Mouse (Mus musculus): ENCODE measurements around the gene Olfr1395. TPM values are rescaled to one million over a fixed set of nuclear protein-coding genes. Genes with fewer than 3 reads are reported as not detected.

The Olfr1395 gene
- not detected for polyA plus RNA-seq (2012; fragmentation: generic; extraction: Trizol)
- long read RNA-seq, experiment 1 = 0 reads
- long read RNA-seq, experiment 2 = 0 reads

GRCm38 (mm10) chr11:49141974-49142373 lies at the start of gene Olfr1395:
Olfr1395 (plus strand) TSS chr11:49142274.
- Histone ChIP-seq H3K79me2 (ENCODE audit: control insufficient read depth, insufficient read depth) (no peaks in the 10 kb centered on the region), H3K27me3 (ENCODE audit: control insufficient read depth, insufficient read depth, insufficient read length) (peaks cover 41% of the 10 kb centered on the region), H3K4me3 (ENCODE audit: insufficient read depth, poor library complexity, severe bottlenecking) (no peak within 1 kb of the TSS), H3K79me3 (ENCODE audit: low read depth) (no peaks in the 10 kb centered on the region), H3K36me3 (ENCODE audit: control insufficient read depth, insufficient read depth) (no peaks in the 10 kb centered on the region), H3ac (ENCODE audit: control insufficient read depth, insufficient read length, low read depth) (no peak within 1 kb of the TSS)
- no peak for TF ChIP-seq MAX (IDR thresholded peaks at IDR 0.05)
- no peak for TF ChIP-seq MYOG (IDR thresholded peaks at IDR 0.05; ENCODE audit: control insufficient read depth, extremely low read depth, insufficient read length)
- no peak for TF ChIP-seq CEBPB (IDR thresholded peaks at IDR 0.05; ENCODE audit: low read depth)
- no peak for TF ChIP-seq USF1 (IDR thresholded peaks at IDR 0.05; ENCODE audit: low read depth)
- no peak for TF ChIP-seq MYOD1 (IDR thresholded peaks at IDR 0.05; ENCODE audit: control insufficient read depth, insufficient read length, low read depth)
- TF ChIP-seq CTCF (IDR thresholded peaks at IDR 0.05; ENCODE audit: control insufficient read depth, insufficient read depth, insufficient read length) = no peak
- TF ChIP-seq FOSL1 (IDR thresholded peaks at IDR 0.05; ENCODE audit: insufficient read depth, low read length, poor library complexity, severe bottlenecking) = no peak

- H3K79me3 ChIP-seq (ENCODE audit: low read depth) = no peaks in the 10 kb centered on the region
- no peaks in the 10 kb centered on the region for H3K27me3 ChIP-seq (ENCODE audit: control insufficient read depth, insufficient read depth, insufficient read length)
- no peak overlapping the region for H3K4me3 ChIP-seq (ENCODE audit: insufficient read depth, poor library complexity, severe bottlenecking)
- TF ChIP-seq FOSL1 (IDR thresholded peaks at IDR 0.05; ENCODE audit: insufficient read depth, low read length, poor library complexity, severe bottlenecking) = no peak
- no peak for TF ChIP-seq MYOG (IDR thresholded peaks at IDR 0.05; ENCODE audit: control insufficient read depth, extremely low read depth, insufficient read length)
- TF ChIP-seq MYOD1 (IDR thresholded peaks at IDR 0.05; ENCODE audit: control insufficient read depth, insufficient read length, low read depth) = no peak
- no peak for TF ChIP-seq MAX (IDR thresholded peaks at IDR 0.05)
- TF ChIP-seq CEBPB (IDR thresholded peaks at IDR 0.05; ENCODE audit: low read depth) = no peak
- H3K36me3 ChIP-seq (ENCODE audit: control insufficient read depth, insufficient read depth) = no peaks in the 10 kb centered on the region
- H3K79me2 ChIP-seq (ENCODE audit: control insufficient read depth, insufficient read depth) = no peaks in the 10 kb centered on the region
- H3ac ChIP-seq (ENCODE audit: control insufficient read depth, insufficient read length, low read depth) = no peak overlapping the region
These were observed 49.3 kb upstream of the Olfr1395 start for GRCm38 (mm10) chr11:49092786-49093185.

- Histone ChIP-seq H3K27me3 (ENCODE audit: control insufficient read depth, insufficient read depth, insufficient read length) (no peaks in the 10 kb centered on the region), H3ac (ENCODE audit: control insufficient read depth, insufficient read length, low read depth) (no peak overlapping the region), H3K79me3 (ENCODE audit: low read depth) (no peaks in the 10 kb centered on the region), H3K4me3 (ENCODE audit: insufficient read depth, poor library complexity, severe bottlenecking) (no peak overlapping the region), H3K36me3 (ENCODE audit: control insufficient read depth, insufficient read depth) (no peaks in the 10 kb centered on the region), H3K79me2 (ENCODE audit: control insufficient read depth, insufficient read depth) (no peaks in the 10 kb centered on the region)
- TF ChIP-seq FOSL1 (IDR thresholded peaks at IDR 0.05; ENCODE audit: insufficient read depth, low read length, poor library complexity, severe bottlenecking) (no peak), MYOG (IDR thresholded peaks at IDR 0.05; ENCODE audit: control insufficient read depth, extremely low read depth, insufficient read length) (no peak), USF1 (IDR thresholded peaks at IDR 0.05; ENCODE audit: low read depth) (no peak), MAX (IDR thresholded peaks at IDR 0.05) (no peak), CTCF (IDR thresholded peaks at IDR 0.05; ENCODE audit: control insufficient read depth, insufficient read depth, insufficient read length) (no peak), CEBPB (IDR thresholded peaks at IDR 0.05; ENCODE audit: low read depth) (no peak), MYOD1 (IDR thresholded peaks at IDR 0.05; ENCODE audit: control insufficient read depth, insufficient read length, low read depth) (no peak)
These were observed 48.0 kb upstream of the Olfr1395 start for GRCm38 (mm10) chr11:49093861-49094660.

- H3K79me2 ChIP-seq (ENCODE audit: control insufficient read depth, insufficient read depth) = no peaks in the 10 kb centered on the region
- no peaks in the 10 kb centered on the region for H3K79me3 ChIP-seq (ENCODE audit: low read depth)
- H3K36me3 ChIP-seq (ENCODE audit: control insufficient read depth, insufficient read depth) = no peaks in the 10 kb centered on the region
- H3K4me3 ChIP-seq (ENCODE audit: insufficient read depth, poor library complexity, severe bottlenecking) = no peak overlapping the region
- H3ac ChIP-seq (ENCODE audit: control insufficient read depth, insufficient read length, low read depth) = no peak overlapping the region
- TF ChIP-seq MYOD1 (IDR thresholded peaks at IDR 0.05; ENCODE audit: control insufficient read depth, insufficient read length, low read depth) (no peak), MYOG (IDR thresholded peaks at IDR 0.05; ENCODE audit: control insufficient read depth, extremely low read depth, insufficient read length) (no peak)
- H3K27me3 ChIP-seq (ENCODE audit: control insufficient read depth, insufficient read depth, insufficient read length) = no peaks in the 10 kb centered on the region
These were observed 46.7 kb upstream of the Olfr1395 start for GRCm38 (mm10) chr11:49095367-49095766.

- H3K27me3 ChIP-seq (ENCODE audit: control insufficient read depth, insufficient read depth, insufficient read length) = no peaks in the 10 kb centered on the region
- no peak overlapping the region for H3K4me3 ChIP-seq (ENCODE audit: insufficient read depth, poor library complexity, severe bottlenecking)
- no peaks in the 10 kb centered on the region for H3K36me3 ChIP-seq (ENCODE audit: control insufficient read depth, insufficient read depth)
- no peak overlapping the region for H3ac ChIP-seq (ENCODE audit: control insufficient read depth, insufficient read length, low read depth)
- H3K79me3 ChIP-seq (ENCODE audit: low read depth) = no peaks in the 10 kb centered on the region
- H3K79me2 ChIP-seq (ENCODE audit: control insufficient read depth, insufficient read depth) = no peaks in the 10 kb centered on the region
- TF ChIP-seq CTCF (IDR thresholded peaks at IDR 0.05; ENCODE audit: control insufficient read depth, insufficient read depth, insufficient read length) = no peak
- no peak for TF ChIP-seq MAX (IDR thresholded peaks at IDR 0.05)
- no peak for TF ChIP-seq FOSL1 (IDR thresholded peaks at IDR 0.05; ENCODE audit: insufficient read depth, low read length, poor library complexity, severe bottlenecking)
- TF ChIP-seq MYOG (IDR thresholded peaks at IDR 0.05; ENCODE audit: control insufficient read depth, extremely low read depth, insufficient read length) = no peak
- no peak for TF ChIP-seq CEBPB (IDR thresholded peaks at IDR 0.05; ENCODE audit: low read depth)
- TF ChIP-seq MYOD1 (IDR thresholded peaks at IDR 0.05; ENCODE audit: control insufficient read depth, insufficient read length, low read depth) = no peak
- no peak for TF ChIP-seq USF1 (IDR thresholded peaks at IDR 0.05; ENCODE audit: low read depth)
These were observed 41.7 kb upstream of the Olfr1395 start for GRCm38 (mm10) chr11:49100409-49100808.

GRCm38 (mm10) chr11:49101500-49101899 lies 40.6 kb upstream of the Olfr1395 start:
- Histone ChIP-seq H3ac (ENCODE audit: control insufficient read depth, insufficient read length, low read depth) (no peak overlapping the region), H3K27me3 (ENCODE audit: control insufficient read depth, insufficient read depth, insufficient read length) (no peaks in the 10 kb centered on the region), H3K79me2 (ENCODE audit: control insufficient read depth, insufficient read depth) (no peaks in the 10 kb centered on the region), H3K4me3 (ENCODE audit: insufficient read depth, poor library complexity, severe bottlenecking) (no peak overlapping the region), H3K79me3 (ENCODE audit: low read depth) (no peaks in the 10 kb centered on the region), H3K36me3 (ENCODE audit: control insufficient read depth, insufficient read depth) (no peaks in the 10 kb centered on the region)
- no peak for TF ChIP-seq MYOG (IDR thresholded peaks at IDR 0.05; ENCODE audit: control insufficient read depth, extremely low read depth, insufficient read length)
- TF ChIP-seq MYOD1 (IDR thresholded peaks at IDR 0.05; ENCODE audit: control insufficient read depth, insufficient read length, low read depth) = no peak
- no peak for TF ChIP-seq MAX (IDR thresholded peaks at IDR 0.05)
- no peak for TF ChIP-seq CEBPB (IDR thresholded peaks at IDR 0.05; ENCODE audit: low read depth)
- TF ChIP-seq FOSL1 (IDR thresholded peaks at IDR 0.05; ENCODE audit: insufficient read depth, low read length, poor library complexity, severe bottlenecking) = no peak
- no peak for TF ChIP-seq CTCF (IDR thresholded peaks at IDR 0.05; ENCODE audit: control insufficient read depth, insufficient read depth, insufficient read length)
- no peak for TF ChIP-seq USF1 (IDR thresholded peaks at IDR 0.05; ENCODE audit: low read depth)

All from C2C12 (cell line).